Mouse (Mus musculus): ENCODE results near the gene Tert. TPM values are rescaled to one million over a fixed set of nuclear protein-coding genes. Genes with fewer than 3 reads are reported as not detected.

Tert gene
- polyA plus RNA-seq, 1 experiment from 2014 or later = 6.4 TPM

DNA sequence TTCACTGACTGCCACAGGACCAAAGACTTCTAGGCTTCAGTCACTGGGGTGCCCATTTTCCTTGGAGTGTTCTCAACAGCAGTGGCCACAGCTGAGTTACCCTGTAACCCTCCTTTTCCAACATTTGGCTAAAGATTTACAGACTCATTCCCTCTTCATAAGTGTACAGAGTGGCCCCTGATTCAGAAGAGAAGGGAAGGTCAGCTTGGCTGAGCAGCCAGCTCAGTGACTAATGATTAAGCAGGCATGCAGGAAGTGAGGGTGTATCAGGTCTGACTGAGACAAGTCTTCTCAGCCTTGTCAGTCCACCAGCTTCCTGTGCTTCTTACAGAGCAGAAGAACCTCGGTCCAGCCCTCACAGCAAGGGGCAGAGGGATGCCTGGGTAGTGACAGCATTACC is 53.7 kb downstream of the Tert start:
- no peak for ATAC-seq (replicated peaks)
- WGBS = 48% methylated on average over 1 of the region's 1 CpGs

DNA sequence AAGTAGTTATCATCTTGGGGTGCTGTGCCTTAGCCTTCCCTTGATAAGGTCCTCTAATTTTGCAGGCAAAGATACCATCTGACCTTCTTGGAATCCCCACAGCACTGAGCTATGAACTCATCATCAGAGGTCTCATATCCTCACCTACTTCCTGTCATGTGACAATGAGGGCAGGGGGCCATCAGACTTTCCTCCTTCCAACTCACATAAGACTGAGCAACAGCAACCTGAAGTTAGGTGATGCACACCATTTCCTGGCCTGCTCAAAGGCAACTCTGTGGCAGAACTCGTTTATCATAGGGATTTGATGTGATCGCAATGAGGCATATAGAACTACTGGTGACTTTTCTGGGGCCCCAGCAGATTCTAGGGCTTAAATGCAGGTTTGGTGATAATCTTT is 55.5 kb downstream of the Tert start:
- no peak overlapping the region for H3K4me3 ChIP-seq
- no peaks in the 10 kb centered on the region for H3K27me3 ChIP-seq
- no peak overlapping the region for H3K9ac ChIP-seq (replicated peaks)
- no peaks in the 10 kb centered on the region for H3K4me1 ChIP-seq
- no peak for ATAC-seq (replicated peaks)
- WGBS = 87% methylated on average over 2 of the region's 2 CpGs
- H3K9me3 ChIP-seq = no peaks in the 10 kb centered on the region
- H3K27ac ChIP-seq (replicated peaks) = no peak overlapping the region
- H3K4me2 ChIP-seq (replicated peaks) = no peak overlapping the region
- no peaks in the 10 kb centered on the region for H3K36me3 ChIP-seq

More for the DNA sequence above, 53.7 kb downstream of the Tert start:
- H3K27me3 ChIP-seq = no peaks in the 10 kb centered on the region
- no peak overlapping the region for H3K9ac ChIP-seq (replicated peaks)
- no peaks in the 10 kb centered on the region for H3K9me3 ChIP-seq
- no peak overlapping the region for H3K4me3 ChIP-seq
- H3K4me1 ChIP-seq = no peaks in the 10 kb centered on the region
- H3K36me3 ChIP-seq = no peaks in the 10 kb centered on the region
- H3K27ac ChIP-seq (replicated peaks) = no peak overlapping the region
- H3K4me2 ChIP-seq (replicated peaks) = no peak overlapping the region

DNA sequence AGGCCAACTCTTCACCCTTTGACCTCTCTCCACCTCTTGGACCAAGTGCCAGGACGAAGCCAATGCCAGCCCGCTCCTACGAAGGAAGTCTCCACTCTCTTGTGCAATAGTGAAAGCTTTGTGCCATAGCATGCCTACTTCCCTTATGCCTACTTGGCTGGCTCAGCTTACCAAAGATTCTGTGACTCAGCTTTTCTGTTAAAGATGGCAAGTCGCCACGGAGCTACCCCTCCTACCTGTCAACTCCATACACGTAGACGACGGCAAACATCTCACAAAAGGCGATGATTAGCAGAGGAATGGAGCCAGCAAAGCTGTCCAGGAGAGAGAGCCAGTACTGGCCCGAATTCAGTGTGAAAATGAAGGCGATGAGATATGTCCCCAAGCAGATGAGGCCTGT is 57.0 kb downstream of the Tert start:
- Histone ChIP-seq H3K27me3 (no peaks in the 10 kb centered on the region), H3K36me3 (no peaks in the 10 kb centered on the region), H3K4me2 (replicated peaks) (no peak overlapping the region), H3K9me3 (no peaks in the 10 kb centered on the region), H3K4me3 (no peak overlapping the region), H3K9ac (replicated peaks) (no peak overlapping the region), H3K27ac (replicated peaks) (no peak overlapping the region), H3K4me1 (no peaks in the 10 kb centered on the region)
- WGBS = 79% methylated on average over 11 of the region's 11 CpGs
- no peak for ATAC-seq (replicated peaks)

DNA sequence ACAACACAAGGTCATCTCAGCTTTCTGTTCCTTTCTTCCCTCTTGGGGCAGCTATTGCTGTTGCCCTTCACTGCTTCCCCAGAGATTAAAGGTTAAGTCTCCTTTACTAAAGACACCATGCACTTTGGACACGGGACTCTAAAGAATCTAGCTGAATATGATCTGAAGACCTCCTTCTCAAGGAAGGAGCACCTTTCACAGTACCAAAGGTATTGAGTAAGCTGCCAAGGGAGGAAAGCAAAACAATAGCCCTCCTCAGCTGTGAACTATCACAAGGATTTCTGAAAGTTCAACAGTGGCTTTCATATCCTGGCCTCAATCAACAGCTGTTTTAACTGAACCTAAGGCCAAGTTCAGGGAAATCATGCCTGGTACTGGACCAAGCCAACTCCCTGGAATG is 57.7 kb downstream of the Tert start:
- no peak for ATAC-seq (replicated peaks)
- H3K27ac ChIP-seq (replicated peaks) = no peak overlapping the region
- H3K9ac ChIP-seq (replicated peaks) = no peak overlapping the region
- no peak overlapping the region for H3K4me2 ChIP-seq (replicated peaks)
- no peaks in the 10 kb centered on the region for H3K9me3 ChIP-seq
- WGBS = 74% methylated on average over 1 of the region's 1 CpGs
- H3K4me3 ChIP-seq = no peak overlapping the region
- H3K27me3 ChIP-seq = no peaks in the 10 kb centered on the region
- no peaks in the 10 kb centered on the region for H3K4me1 ChIP-seq
- no peaks in the 10 kb centered on the region for H3K36me3 ChIP-seq

- H3K4me1 ChIP-seq = no peaks in the 10 kb centered on the region
- no peaks in the 10 kb centered on the region for H3K27me3 ChIP-seq
- WGBS = 83% methylated on average over 6 of the region's 6 CpGs
- no peak overlapping the region for H3K9ac ChIP-seq (replicated peaks)
- H3K9me3 ChIP-seq = no peaks in the 10 kb centered on the region
- no peaks in the 10 kb centered on the region for H3K36me3 ChIP-seq
- H3K27ac ChIP-seq (replicated peaks) = no peak overlapping the region
- H3K4me2 ChIP-seq (replicated peaks) = no peak overlapping the region
- H3K4me3 ChIP-seq = no peak overlapping the region
- no peak for ATAC-seq (replicated peaks)
These were observed 58.8 kb downstream of the Tert start for GRCm38 (mm10) chr13:73685502-73685901.

GRCm38 (mm10) chr13:73687601-73688000 is 60.9 kb downstream of the Tert start:
- H3K9me3 ChIP-seq = no peaks in the 10 kb centered on the region
- no peak for ATAC-seq (replicated peaks)
- no peak overlapping the region for H3K9ac ChIP-seq (replicated peaks)
- H3K27me3 ChIP-seq = no peaks in the 10 kb centered on the region
- H3K36me3 ChIP-seq = no peaks in the 10 kb centered on the region
- no peak overlapping the region for H3K4me2 ChIP-seq (replicated peaks)
- H3K27ac ChIP-seq (replicated peaks) = no peak overlapping the region
- no peak overlapping the region for H3K4me3 ChIP-seq
- 72% methylated on average over 3 of the region's 3 CpGs for WGBS
- no peaks in the 10 kb centered on the region for H3K4me1 ChIP-seq

- ATAC-seq (replicated peaks) = no peak
- 84% methylated on average over 4 of the region's 4 CpGs for WGBS
These were observed 62.2 kb downstream of the Tert start for GRCm38 (mm10) chr13:73688934-73689333.

GRCm38 (mm10) chr13:73692249-73692868 is 65.6 kb downstream of the Tert start:
- WGBS = 35% methylated on average over 10 of the region's 10 CpGs
- Histone ChIP-seq H3K36me3 (no peaks in the 10 kb centered on the region), H3K4me1 (no peaks in the 10 kb centered on the region), H3K4me2 (replicated peaks) (no peak overlapping the region), H3K9me3 (no peaks in the 10 kb centered on the region), H3K27ac (replicated peaks) (no peak overlapping the region), H3K9ac (replicated peaks) (no peak overlapping the region), H3K27me3 (no peaks in the 10 kb centered on the region), H3K4me3 (no peak overlapping the region)
- peak; percentile 60; the same call in 1 of the 2 replicates for ATAC-seq (replicated peaks)

More at GRCm38 (mm10) chr13:73688934-73689333, 62.2 kb downstream of the Tert start:
- Histone ChIP-seq H3K27me3 (no peaks in the 10 kb centered on the region), H3K9me3 (no peaks in the 10 kb centered on the region), H3K4me2 (replicated peaks) (no peak overlapping the region), H3K36me3 (no peaks in the 10 kb centered on the region), H3K27ac (replicated peaks) (no peak overlapping the region), H3K4me1 (no peaks in the 10 kb centered on the region), H3K4me3 (no peak overlapping the region), H3K9ac (replicated peaks) (no peak overlapping the region)

DNA sequence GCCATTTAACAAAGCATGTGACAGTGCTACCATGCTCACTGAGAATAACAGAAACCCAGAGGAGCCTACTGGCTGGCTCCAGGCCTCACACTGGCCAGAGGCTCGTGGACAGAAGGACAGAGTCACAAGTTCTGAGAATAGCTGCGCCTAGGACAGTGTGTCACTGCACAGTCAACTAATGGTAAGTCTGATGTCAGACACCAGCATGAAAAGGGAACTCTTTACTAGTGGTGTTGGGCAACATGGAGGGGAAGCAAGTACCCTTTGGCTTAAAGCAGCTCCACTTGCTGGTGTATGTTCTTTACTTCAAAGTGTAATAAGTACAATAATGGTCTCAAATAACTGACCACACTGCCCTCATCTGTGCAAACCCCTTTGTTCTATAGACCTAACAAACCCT is 66.6 kb downstream of the Tert start:
- Histone ChIP-seq H3K27me3 (no peaks in the 10 kb centered on the region), H3K36me3 (no peaks in the 10 kb centered on the region), H3K9ac (replicated peaks) (no peak overlapping the region), H3K4me3 (no peak overlapping the region), H3K4me2 (replicated peaks) (no peak overlapping the region), H3K4me1 (no peaks in the 10 kb centered on the region), H3K9me3 (no peaks in the 10 kb centered on the region), H3K27ac (replicated peaks) (no peak overlapping the region)
- ATAC-seq (replicated peaks) = no peak
- WGBS = 67% methylated on average over 2 of the region's 2 CpGs

GRCm38 (mm10) chr13:73694972-73695371 is 68.3 kb downstream of the Tert start:
- no peak overlapping the region for H3K4me3 ChIP-seq
- ATAC-seq (replicated peaks) = no peak
- H3K9ac ChIP-seq (replicated peaks) = no peak overlapping the region
- H3K4me1 ChIP-seq = no peaks in the 10 kb centered on the region
- no peak overlapping the region for H3K4me2 ChIP-seq (replicated peaks)
- H3K27ac ChIP-seq (replicated peaks) = no peak overlapping the region
- no peaks in the 10 kb centered on the region for H3K27me3 ChIP-seq
- WGBS = 92% methylated on average over 1 of the region's 1 CpGs
- H3K36me3 ChIP-seq = no peaks in the 10 kb centered on the region
- no peaks in the 10 kb centered on the region for H3K9me3 ChIP-seq

GRCm38 (mm10) chr13:73696529-73696928 is 69.8 kb downstream of the Tert start:
- no peaks in the 10 kb centered on the region for H3K27me3 ChIP-seq
- WGBS = 85% methylated on average over 3 of the region's 3 CpGs
- H3K9me3 ChIP-seq = no peaks in the 10 kb centered on the region

More at GRCm38 (mm10) chr13:73696529-73696928, 69.8 kb downstream of the Tert start:
- H3K9ac ChIP-seq (replicated peaks) = no peak overlapping the region
- no peak overlapping the region for H3K4me2 ChIP-seq (replicated peaks)
- no peak overlapping the region for H3K4me3 ChIP-seq
- H3K36me3 ChIP-seq = no peaks in the 10 kb centered on the region
- no peaks in the 10 kb centered on the region for H3K4me1 ChIP-seq
- ATAC-seq (replicated peaks) = no peak
- no peak overlapping the region for H3K27ac ChIP-seq (replicated peaks)
